Mouse (Mus musculus) stomach, postnatal 0 days (tissue): ENCODE measurements around the gene Pde11a. TPM values are rescaled to one million over a fixed set of nuclear protein-coding genes. Genes with fewer than 3 reads are reported as not detected.

Source experiments
- ATAC-seq: fragments of 200-750 bp; cut with Nextera tagmentation; 2 replicates; pipeline ENCODE4 v1.8.0; 2017; ENCODE audit not compliant: low FRiP score, low TSS enrichment
- DNase-seq: peaks from one replicate; pipeline ENCODE4 v3.0.0-alpha.2; 2016; ENCODE audit warnings: low spot score
- H3K27ac ChIP-seq: fragments of 300-500 bp; sonication (generic); replicated peaks from 2 replicates; pipeline ENCODE4 v1.5.1; 2014; ENCODE audit warnings: mild to moderate bottlenecking, control low read depth
- H3K27me3 ChIP-seq: fragments of 300-500 bp; sonication (generic); 2 replicates; pipeline ENCODE4 v1.6.1; 2014; ENCODE audit warnings: low read length; ENCODE audit not compliant: control insufficient read depth, insufficient read depth
- H3K36me3 ChIP-seq: fragments of 300-500 bp; sonication (generic); 2 replicates; pipeline ENCODE4 v1.6.1; 2014; ENCODE audit warnings: low read length, mixed read lengths; ENCODE audit not compliant: control insufficient read depth, insufficient read depth
- H3K4me1 ChIP-seq: fragments of 300-500 bp; sonication (generic); replicated peaks from 2 replicates; pipeline ENCODE4 v1.6.1; 2014; ENCODE audit warnings: antibody characterized with exemption; ENCODE audit not compliant: control insufficient read depth, insufficient read depth
- H3K4me2 ChIP-seq: fragments of 300-500 bp; sonication (generic); replicated peaks from 2 replicates; pipeline ENCODE4 v1.6.1; 2014; ENCODE audit warnings: low read depth, mild to moderate bottlenecking, control low read depth, moderate library complexity
- H3K4me3 ChIP-seq: fragments of 300-500 bp; sonication (generic); 2 replicates; pipeline ENCODE4 v1.5.1; 2014; ENCODE audit warnings: low read depth, low read length, control low read depth
- H3K9ac ChIP-seq: fragments of 300-500 bp; sonication (generic); 2 replicates; pipeline ENCODE4 v1.6.1; 2014; ENCODE audit warnings: mild to moderate bottlenecking, low read length, control low read depth, mixed read lengths
- H3K9me3 ChIP-seq: fragments of 300-500 bp; sonication (generic); 2 replicates; pipeline ENCODE4 v1.6.1; 2016; ENCODE audit warnings: low read length; ENCODE audit not compliant: control insufficient read depth
- CTCF ChIP-seq: IDR thresholded peaks from 2 replicates; pipeline ENCODE4 v1.5.1; 2016; ENCODE audit warnings: antibody characterized with exemption, low read depth, mild to moderate bottlenecking, moderate library complexity
- EP300 ChIP-seq: optimal IDR thresholded peaks from 2 replicates; pipeline ENCODE3; 2016; ENCODE audit warnings: antibody characterized with exemption
- WGBS: fragments of 180-500 bp; shearing (Covaris S2); extraction: QIAGEN DNeasy Blood & Tissue Kit; methylation state at CpG from one replicate; pipeline ENCODE4 v1.1.7; 2014; 5-methylcytosine and 5-hydroxymethylcytosine counted together
- polyA plus RNA-seq: library from polyadenylated mRNA; unstranded; fragments of >200 nt; fragmentation: Nextera tagmentation; extraction: Ambion mirVana; gene quantifications from 2 replicates; pipeline ENCODE4 v1.2.1, GENCODE M21; 2015

Pde11a gene
- polyA plus RNA-seq, 1 experiment from 2014 or later = 0.12 TPM

DNA sequence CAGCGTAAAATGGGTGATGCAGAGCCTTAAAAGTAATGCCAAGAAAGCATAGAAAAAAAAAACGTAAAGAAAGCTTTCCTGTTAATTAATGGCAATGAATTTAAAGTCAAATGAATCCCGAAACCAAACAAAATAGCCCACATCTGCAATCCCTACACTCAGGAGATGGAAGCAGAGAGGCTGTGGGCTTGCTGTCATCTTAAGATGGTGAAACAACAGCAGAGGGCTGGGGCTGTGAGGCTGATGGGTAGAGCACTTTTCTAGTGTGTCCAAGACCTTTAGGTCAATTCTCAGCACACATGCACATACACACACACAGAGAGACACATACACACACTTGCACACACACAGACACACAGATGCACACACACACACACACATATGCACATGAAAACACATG, 12.4 kb downstream of the Pde11a start:
- Histone ChIP-seq H3K4me3 (no peak overlapping the region), H3K4me2 (no peak overlapping the region), H3K9ac (no peak overlapping the region), H3K9me3 (no peaks in the 10 kb centered on the region), H3K27me3 (no peaks in the 10 kb centered on the region), H3K36me3 (no peaks in the 10 kb centered on the region), H3K4me1 (no peaks in the 10 kb centered on the region), H3K27ac (no peak overlapping the region)
- TF ChIP-seq EP300 = no peak
- no peak for TF ChIP-seq CTCF
- 92% methylated on average over 3 of the region's 3 CpGs for WGBS
- ATAC-seq (no peak), DNase-seq (no peak)

DNA sequence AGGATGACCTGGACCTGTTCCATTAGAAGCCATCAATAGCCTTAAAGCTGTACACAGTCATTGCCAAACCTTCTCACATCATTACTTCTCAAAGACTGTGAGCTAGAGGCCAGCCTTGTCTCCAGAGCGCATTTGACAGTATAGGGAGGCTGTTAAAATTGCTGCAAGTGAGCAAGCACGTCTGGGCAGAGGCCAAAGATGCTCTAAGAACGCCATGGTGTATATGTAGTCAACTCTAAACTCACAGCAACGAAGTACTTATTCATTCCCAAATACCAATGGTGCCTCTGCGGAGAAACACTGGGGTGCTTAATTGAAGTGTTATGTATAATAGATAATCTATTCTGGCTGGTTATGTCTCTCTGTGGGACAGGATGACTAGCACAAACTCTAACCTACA, 14.1 kb downstream of the Pde11a start:
- H3K27me3 ChIP-seq = no peaks in the 10 kb centered on the region
- no peak overlapping the region for H3K4me3 ChIP-seq
- TF ChIP-seq EP300 (no peak), CTCF (no peak)

DNA sequence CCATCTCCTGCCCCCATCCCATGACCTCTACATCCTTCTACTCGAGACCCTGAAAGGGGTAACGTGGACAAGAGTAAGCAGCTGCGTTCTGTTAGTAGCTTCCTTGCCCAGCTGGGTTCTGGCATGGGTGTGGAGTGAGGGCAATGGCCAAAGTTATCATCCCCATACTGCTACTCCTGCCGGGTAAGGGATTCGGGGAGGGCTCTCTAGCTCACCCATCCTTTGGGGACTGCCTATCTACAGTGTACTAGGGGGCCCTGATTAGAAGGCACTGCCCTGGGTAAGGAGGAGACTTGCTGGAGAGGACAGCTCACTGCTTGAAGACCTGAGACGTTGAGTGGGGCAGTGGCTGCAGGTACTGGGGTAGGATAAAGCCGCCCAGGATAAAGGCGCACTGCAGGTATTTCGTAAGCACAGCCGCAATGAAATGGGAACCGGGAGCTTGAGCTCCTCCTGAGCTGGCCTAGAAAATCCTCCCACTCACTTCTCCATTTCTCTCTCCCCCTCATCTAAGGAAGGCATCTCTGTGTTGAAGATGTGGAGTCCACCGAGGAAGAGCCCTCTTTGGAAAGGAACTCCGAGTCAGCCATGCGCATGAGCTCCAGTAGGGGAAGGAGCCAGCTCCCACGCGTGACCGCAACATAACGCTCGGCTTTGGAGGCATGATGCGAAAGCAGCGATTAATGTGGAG, 15.2 kb downstream of the Pde11a start:
- TF ChIP-seq CTCF (no peak), EP300 (no peak)
- WGBS = 83% methylated on average over 21 of the region's 21 CpGs
- ATAC-seq = no peak

More for the DNA sequence above, 14.1 kb downstream of the Pde11a start:
- ATAC-seq (no peak), DNase-seq (no peak)
- H3K9me3 ChIP-seq = no peaks in the 10 kb centered on the region
- no peak overlapping the region for H3K9ac ChIP-seq
- H3K27ac ChIP-seq = no peak overlapping the region
- no peaks in the 10 kb centered on the region for H3K36me3 ChIP-seq
- H3K4me1 ChIP-seq = no peaks in the 10 kb centered on the region
- H3K4me2 ChIP-seq = no peak overlapping the region
- 75% methylated on average over 5 of the region's 5 CpGs for WGBS

DNA sequence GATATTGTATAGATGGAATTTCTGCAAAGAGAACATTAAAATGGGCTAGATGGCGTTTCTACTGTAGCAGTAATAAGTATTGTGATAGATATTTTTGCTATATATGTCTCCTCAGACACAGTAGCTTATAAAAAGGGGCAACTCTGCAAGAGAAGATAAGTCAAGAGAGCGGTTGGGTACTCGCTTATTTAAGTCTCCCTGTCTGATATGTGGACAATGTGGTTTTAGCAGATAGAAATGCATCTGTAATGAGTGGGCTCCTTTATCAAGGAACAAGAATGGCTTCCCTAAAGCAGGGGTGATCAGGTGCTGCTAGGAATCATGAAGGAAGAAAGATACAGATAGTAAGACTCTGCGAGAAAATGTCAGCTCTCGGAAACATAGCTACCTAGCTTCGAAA, 18.2 kb downstream of the Pde11a start:
- ATAC-seq (no peak), DNase-seq (no peak)
- H3K4me1 ChIP-seq = no peaks in the 10 kb centered on the region
- no peak overlapping the region for H3K4me2 ChIP-seq
- H3K27me3 ChIP-seq = no peaks in the 10 kb centered on the region
- H3K36me3 ChIP-seq = no peaks in the 10 kb centered on the region
- WGBS = 91% methylated on average over 6 of the region's 6 CpGs
- no peak for TF ChIP-seq CTCF
- TF ChIP-seq EP300 = no peak
- no peak overlapping the region for H3K9ac ChIP-seq
- H3K27ac ChIP-seq = no peak overlapping the region
- H3K4me3 ChIP-seq = no peak overlapping the region
- H3K9me3 ChIP-seq = no peaks in the 10 kb centered on the region

More for the DNA sequence above, 15.2 kb downstream of the Pde11a start:
- Histone ChIP-seq H3K36me3 (no peaks in the 10 kb centered on the region), H3K4me2 (no peak overlapping the region), H3K9ac (no peak overlapping the region), H3K27ac (no peak overlapping the region), H3K9me3 (no peaks in the 10 kb centered on the region), H3K27me3 (no peaks in the 10 kb centered on the region), H3K4me3 (no peak overlapping the region), H3K4me1 (no peaks in the 10 kb centered on the region)
- DNase-seq = no peak

DNA sequence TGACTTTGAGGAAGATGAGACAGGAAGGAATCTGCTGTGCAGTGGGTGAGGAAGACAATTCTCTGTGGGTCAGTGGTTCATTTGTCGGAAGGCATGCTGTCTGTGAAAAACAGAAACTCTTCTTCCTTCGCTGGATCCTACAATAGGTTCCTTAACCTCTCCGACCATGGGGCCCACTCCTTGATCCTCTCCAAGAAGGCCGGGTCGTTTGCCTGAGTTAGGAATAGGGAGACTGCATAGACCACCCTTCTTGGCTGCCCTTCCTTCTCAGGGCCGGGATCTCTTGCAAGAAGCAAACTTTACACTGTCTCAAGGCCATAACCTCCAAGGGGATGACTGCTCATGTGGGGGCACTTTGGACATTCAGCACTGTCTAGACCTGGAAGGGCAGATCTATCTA, 19.3 kb downstream of the Pde11a start:
- DNase-seq = no peak
- Histone ChIP-seq H3K4me2 (no peak overlapping the region), H3K27me3 (no peaks in the 10 kb centered on the region), H3K4me1 (no peaks in the 10 kb centered on the region), H3K9me3 (no peaks in the 10 kb centered on the region), H3K36me3 (no peaks in the 10 kb centered on the region), H3K9ac (no peak overlapping the region), H3K27ac (no peak overlapping the region), H3K4me3 (no peak overlapping the region)
- ATAC-seq = no peak
- TF ChIP-seq CTCF = no peak
- no peak for TF ChIP-seq EP300
- WGBS = 88% methylated on average over 6 of the region's 6 CpGs

DNA sequence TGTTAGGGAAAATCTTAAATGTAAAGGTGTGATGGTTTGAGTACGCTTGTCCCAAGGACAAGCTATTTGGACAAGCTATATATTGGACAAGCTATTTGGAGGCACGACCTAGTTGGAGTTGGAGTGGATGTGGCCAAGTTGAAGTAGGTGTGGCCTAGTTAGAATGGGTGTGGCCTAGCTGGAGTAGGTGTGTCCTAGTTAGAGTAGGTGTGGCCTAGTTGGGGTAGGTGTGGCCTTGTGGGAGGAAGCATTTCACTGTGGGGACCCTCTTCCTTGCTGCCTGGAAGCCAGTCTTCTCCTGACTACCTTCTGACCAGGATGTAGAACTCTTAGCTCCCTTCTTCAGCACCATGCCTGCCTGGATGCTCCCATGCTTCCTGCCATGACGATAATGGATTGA, 50.9 kb downstream of the Pde11a start:
- H3K4me3 ChIP-seq = no peak overlapping the region
- no peaks in the 10 kb centered on the region for H3K4me1 ChIP-seq
- H3K27me3 ChIP-seq = no peaks in the 10 kb centered on the region
- ATAC-seq = no peak
- TF ChIP-seq CTCF (no peak), EP300 (no peak)
- H3K4me2 ChIP-seq = no peak overlapping the region
- H3K9me3 ChIP-seq = no peaks in the 10 kb centered on the region
- no peak for DNase-seq
- no peak overlapping the region for H3K9ac ChIP-seq
- WGBS = 95% methylated on average over 3 of the region's 3 CpGs
- no peak overlapping the region for H3K27ac ChIP-seq
- no peaks in the 10 kb centered on the region for H3K36me3 ChIP-seq
